31 mouse cellular contexts compared by ENCODE assay signal in the genomic region with DNA sequence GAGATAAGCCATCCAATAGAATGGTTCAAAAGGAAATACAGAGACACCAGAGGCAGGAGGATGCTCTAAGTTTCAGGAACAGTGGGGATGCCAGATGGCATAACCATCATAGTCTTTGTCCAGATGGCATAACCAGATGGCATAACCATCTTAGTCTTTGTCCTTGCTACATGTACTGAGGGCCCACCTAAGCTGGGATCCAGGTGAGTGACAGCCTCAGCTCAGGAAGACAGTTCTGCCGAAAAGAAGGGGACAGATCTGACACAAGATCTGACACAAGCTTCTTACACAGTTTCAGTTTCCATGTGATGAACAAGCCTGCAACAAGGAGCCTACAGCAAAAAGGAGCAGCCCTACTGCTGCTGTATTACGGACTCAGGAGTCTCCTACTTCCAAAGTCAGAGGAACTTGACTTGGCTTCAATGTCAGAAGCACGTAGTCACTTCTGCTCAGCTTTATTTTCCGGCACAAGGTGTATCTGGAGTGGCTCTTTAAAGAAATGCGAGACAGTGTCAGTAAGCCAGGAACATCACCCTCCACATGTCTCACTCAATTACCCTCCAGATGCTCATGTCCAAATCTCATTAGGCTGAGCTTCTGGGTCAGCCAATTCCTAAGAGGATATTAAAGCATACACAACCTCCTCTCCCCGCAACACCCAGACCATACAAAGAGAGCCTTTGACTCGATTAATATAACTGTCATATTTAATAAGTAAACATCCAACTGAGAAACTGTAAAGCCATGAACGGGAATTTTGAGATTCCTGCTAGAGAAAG. TPM values are rescaled to one million over a fixed set of nuclear protein-coding genes. Genes with fewer than 3 reads are reported as not detected.
DNase-seq lines count a peak whose midpoint lies in the region; ATAC-seq and TF ChIP-seq lines count a peak whose summit lies in the region.
"Had no signal": no experiment of that assay in that cellular context is flagged by ENCODE, and none has a peak within 500 bp of the region (broad histone marks: within the 10 kb centered on the region; RNA-seq: fewer than 3 reads in every experiment).

No protein-coding gene starts in this region.

- no peaks in the 10 kb centered on the region for H3K27me3 ChIP-seq in forebrain, embryonic 13.5 days
- no peaks in the 10 kb centered on the region for H3K27me3 ChIP-seq in forebrain, embryonic 16.5 days (replicated peaks; ENCODE audit: control insufficient read depth, insufficient read depth, low read length)
- H3K27me3 ChIP-seq in CH12.LX (replicated peaks): no peaks in the 10 kb centered on the region
- H3K27me3 ChIP-seq in intestine, postnatal 0 days (replicated peaks; ENCODE audit: control insufficient read depth, insufficient read depth, low read length): no peaks in the 10 kb centered on the region
- no peaks in the 10 kb centered on the region for H3K27me3 ChIP-seq in midbrain, embryonic 10.5 days (ENCODE audit: low read depth, poor library complexity, severe bottlenecking)
- H3K27me3 ChIP-seq: embryonic facial prominence, embryonic 12.5 days; heart, embryonic 12.5 days; hindbrain, embryonic 13.5 days; liver, embryonic 12.5 days; midbrain, embryonic 12.5 days; neural tube, embryonic 12.5 days had no signal

- TF ChIP-seq RAD21 in CH12.LX (IDR thresholded peaks at IDR 0.05; ENCODE audit: low read depth, low read length): no peak

- dilution Hi-C loops in CH12.LX (cut with MboI; ENCODE audit: extremely low pct_ligation_motif_present, extremely low pct_unique_long_range_greater_than_20kb, low sequenced_read_pairs): no loop called here

- in situ Hi-C loops in CH12.LX (cut with MboI; ENCODE audit: low pct_ligation_motif_present, low pct_unique_long_range_greater_than_20kb, low sequenced_read_pairs): no loop called here

- no peaks in the 10 kb centered on the region for H3K79me2 ChIP-seq in CH12.LX (replicated peaks; ENCODE audit: control insufficient read depth, extremely low read depth, insufficient read depth, poor library complexity, severe bottlenecking)

- TF ChIP-seq CTCF in CH12.LX (conservative IDR thresholded peaks at IDR 0.05 in 1 of 2, IDR thresholded peaks at IDR 0.05 in 1 of 2; ENCODE audit: low read depth in 2 of 2, low read length in 2 of 2): no peak
- TF ChIP-seq CTCF in intestine, postnatal 0 days (IDR thresholded peaks at IDR 0.05; ENCODE audit: low read depth): no peak

- H3K9ac ChIP-seq in forebrain, embryonic 13.5 days: no peak overlapping the region
- no peak overlapping the region for H3K9ac ChIP-seq in forebrain, embryonic 16.5 days (replicated peaks; ENCODE audit: low read depth, low read length)
- no peak overlapping the region for H3K9ac ChIP-seq in CH12.LX (ENCODE audit: insufficient read depth, low read depth)
- H3K9ac ChIP-seq in intestine, postnatal 0 days (ENCODE audit: low read depth, low read length): no peak overlapping the region
- H3K9ac ChIP-seq: embryonic facial prominence, embryonic 12.5 days; forebrain, postnatal 0 days; heart, embryonic 12.5 days; hindbrain, embryonic 13.5 days; liver, embryonic 12.5 days; liver, postnatal 0 days; midbrain, embryonic 12.5 days; neural tube, embryonic 12.5 days had no signal

- ATAC-seq in forebrain, embryonic 13.5 days: no peak
- ATAC-seq in forebrain, embryonic 16.5 days: no peak
- ATAC-seq in intestine, postnatal 0 days: no peak
- ATAC-seq: forebrain, postnatal 0 days; intestine, embryonic 16.5 days; liver, embryonic 12.5 days; liver, postnatal 0 days had no signal

- peak; percentile 5 for DNase-seq in A20 (ENCODE audit: low read depth, low spot score)
- no peak for DNase-seq in CH12.LX (ENCODE audit: extremely low read depth)
- DNase-seq in retina, adult 2 months (ENCODE audit: low read depth, low spot score): peak; percentile 93
- DNase-seq in midbrain, embryonic 10.5 days (ENCODE audit: low spot score): no peak
- DNase-seq: adrenal gland, postnatal 25 days; cerebellum, adult 8-10 months; forebrain, postnatal 0 days; gastrocnemius, postnatal 14 days; heart, postnatal 4 days; kidney, adult 9 months; kidney, postnatal 10 days; layer of hippocampus, adult 9-11 months; liver, postnatal 0 days; lung, postnatal 36 days; right cerebral cortex, postnatal 25 days; thymus, adult 18-20 months; thymus, postnatal 25 days had no signal

- H3K4me1 ChIP-seq in forebrain, embryonic 13.5 days: no peaks in the 10 kb centered on the region
- no peaks in the 10 kb centered on the region for H3K4me1 ChIP-seq in forebrain, embryonic 16.5 days (replicated peaks; ENCODE audit: control insufficient read depth, insufficient read depth, low read length)
- no peaks in the 10 kb centered on the region for H3K4me1 ChIP-seq in CH12.LX (ENCODE audit: control insufficient read depth in 1 of 2, insufficient read depth in 2 of 2)
- H3K4me1 ChIP-seq in intestine, postnatal 0 days (replicated peaks; ENCODE audit: control insufficient read depth, insufficient read depth, low read length): no peaks in the 10 kb centered on the region
- H3K4me1 ChIP-seq in midbrain, embryonic 10.5 days: no peaks in the 10 kb centered on the region
- H3K4me1 ChIP-seq: forebrain, embryonic 10.5 days; heart, embryonic 12.5 days; liver, embryonic 12.5 days; midbrain, embryonic 12.5 days; neural tube, embryonic 12.5 days had no signal

- TF ChIP-seq EP300 in CH12.LX (IDR thresholded peaks at IDR 0.05; ENCODE audit: low read length): no peak

- TF ChIP-seq POLR2A in CH12.LX (IDR thresholded peaks at IDR 0.05; ENCODE audit: low read depth, low read length): no peak

- H3K4me2 ChIP-seq in forebrain, embryonic 13.5 days: no peak overlapping the region
- H3K4me2 ChIP-seq in forebrain, embryonic 16.5 days (ENCODE audit: low read length): no peak overlapping the region
- H3K4me2 ChIP-seq in CH12.LX (ENCODE audit: insufficient read depth, low read depth, poor library complexity, severe bottlenecking): 0 out of 2 replicates have a peak overlapping the region, but pooled peaks have one; percentile 0
- no peak overlapping the region for H3K4me2 ChIP-seq in intestine, postnatal 0 days (replicated peaks; ENCODE audit: low read depth)
- H3K4me2 ChIP-seq: embryonic facial prominence, embryonic 12.5 days; heart, embryonic 12.5 days; hindbrain, embryonic 13.5 days; liver, embryonic 12.5 days; midbrain, embryonic 12.5 days; neural tube, embryonic 12.5 days had no signal

- 90% methylated on average over 8 of the region's 8 CpGs for WGBS in forebrain, embryonic 13.5 days
- 88% methylated on average over 8 of the region's 8 CpGs for WGBS in forebrain, embryonic 16.5 days
- WGBS in intestine, postnatal 0 days: 76% methylated on average over 8 of the region's 8 CpGs
- WGBS in midbrain, embryonic 10.5 days: 86% methylated on average over 8 of the region's 8 CpGs

- H3K9me3 ChIP-seq in forebrain, embryonic 13.5 days (replicated peaks): peaks cover 3% of the 10 kb centered on the region; the same call in 1 of the 2 replicates
- H3K9me3 ChIP-seq in forebrain, embryonic 16.5 days (ENCODE audit: control insufficient read depth, low read length): no peaks in the 10 kb centered on the region
- H3K9me3 ChIP-seq in CH12.LX (replicated peaks; ENCODE audit: low read length): peaks cover 2% of the 10 kb centered on the region
- no peaks in the 10 kb centered on the region for H3K9me3 ChIP-seq in intestine, postnatal 0 days (ENCODE audit: control insufficient read depth)
- H3K9me3 ChIP-seq in midbrain, embryonic 10.5 days (replicated peaks): no peaks in the 10 kb centered on the region
- H3K9me3 ChIP-seq: embryonic facial prominence, embryonic 12.5 days; G1E; heart, embryonic 12.5 days; hindbrain, embryonic 13.5 days; liver, embryonic 12.5 days; midbrain, embryonic 12.5 days; neural tube, embryonic 12.5 days had no signal

- peaks cover 34% of the 10 kb centered on the region for H3K36me3 ChIP-seq in forebrain, embryonic 13.5 days (ENCODE audit: poor library complexity, severe bottlenecking)
- H3K36me3 ChIP-seq in forebrain, embryonic 16.5 days (ENCODE audit: control insufficient read depth, insufficient read depth): no peaks in the 10 kb centered on the region
- no peaks in the 10 kb centered on the region for H3K36me3 ChIP-seq in CH12.LX (replicated peaks in 1 of 2; ENCODE audit: control insufficient read depth in 1 of 2, insufficient read depth in 1 of 2, low read length in 1 of 2)
- no peaks in the 10 kb centered on the region for H3K36me3 ChIP-seq in intestine, postnatal 0 days (ENCODE audit: control insufficient read depth, insufficient read depth)
- H3K36me3 ChIP-seq in midbrain, embryonic 10.5 days: peaks cover 81% of the 10 kb centered on the region
- H3K36me3 ChIP-seq: G1E; heart, embryonic 12.5 days; hindbrain, embryonic 13.5 days; liver, embryonic 12.5 days had no signal

- H3K27ac ChIP-seq in forebrain, embryonic 13.5 days: peak overlapping the region; percentile 44
- H3K27ac ChIP-seq in forebrain, embryonic 16.5 days (ENCODE audit: low read length): no peak overlapping the region
- no peak overlapping the region for H3K27ac ChIP-seq in CH12.LX (ENCODE audit: insufficient read depth, low read depth)
- H3K27ac ChIP-seq in intestine, postnatal 0 days (ENCODE audit: low read depth, low read length): no peak overlapping the region
- H3K27ac ChIP-seq in midbrain, embryonic 10.5 days (replicated peaks): no peak overlapping the region
- H3K27ac ChIP-seq: embryonic facial prominence, embryonic 12.5 days; forebrain, embryonic 10.5 days; hindbrain, embryonic 13.5 days; liver, embryonic 12.5 days; midbrain, embryonic 12.5 days; neural tube, embryonic 12.5 days had no signal

- no peak overlapping the region for H3K4me3 ChIP-seq in forebrain, embryonic 13.5 days
- H3K4me3 ChIP-seq in forebrain, embryonic 16.5 days (replicated peaks; ENCODE audit: low read length): no peak overlapping the region
- no peak overlapping the region for H3K4me3 ChIP-seq in CH12.LX (replicated peaks in 1 of 3; ENCODE audit: low read depth in 2 of 3, low read length in 2 of 3, poor library complexity in 1 of 3)
- no peak overlapping the region for H3K4me3 ChIP-seq in intestine, postnatal 0 days (ENCODE audit: low read depth, low read length)
- H3K4me3 ChIP-seq in midbrain, embryonic 10.5 days: no peak overlapping the region
- H3K4me3 ChIP-seq: embryonic facial prominence, embryonic 12.5 days; forebrain, embryonic 10.5 days; heart, embryonic 12.5 days; hindbrain, embryonic 13.5 days; liver, embryonic 12.5 days; midbrain, embryonic 12.5 days; myocyte; neural tube, embryonic 12.5 days had no signal

TF ChIP-seq in CH12.LX, 34 proteins besides CTCF, POLR2A, EP300 and RAD21 (continues in another document):
- TF ChIP-seq KAT2A (IDR thresholded peaks at IDR 0.05; ENCODE audit: insufficient replicate concordance, low read length) (no peak), BHLHE40 (IDR thresholded peaks at IDR 0.05; ENCODE audit: low read depth, low read length) (no peak)

RNA-seq across cellular contexts. Expression of a gene that starts 21.4 kb away (rescaled TPM):
- 66.6 and 74.5 TPM in 2 replicates for polyA plus RNA-seq in forebrain, embryonic 13.5 days (2015; fragmentation: Nextera tagmentation; extraction: Ambion mirVana)
- polyA plus RNA-seq in forebrain, embryonic 16.5 days (2015; fragmentation: Nextera tagmentation; extraction: Ambion mirVana): 34.5 and 39.0 TPM in 2 replicates
- total RNA-seq in CH12.LX (2012; rRNA removed) (0.08 and 0.13 TPM in 2 replicates), CH12.LX (2014; rRNA removed) (0.21 and 0.58 TPM in 2 replicates)
- 0.39 TPM in 1 of 2 replicates, not detected in the other for polyA plus RNA-seq in CH12.LX (2012; ENCODE audit: insufficient read length, low read depth)
- polyA plus RNA-seq in intestine, postnatal 0 days (2015; fragmentation: Nextera tagmentation; extraction: Ambion mirVana): 14.0 and 14.5 TPM in 2 replicates
- polyA plus RNA-seq in midbrain, embryonic 10.5 days (2016; fragmentation: Nextera tagmentation; extraction: Ambion mirVana): 173 and 180 TPM in 2 replicates
- polyA plus RNA-seq: C2C12, G1E, myocyte had no signal

Comparison
In these comparisons a context has a peak if more than half of its experiments do, and no peak if none do; other contexts are left out.
1. DNase-seq: peak in A20 (single experiment) and retina, adult 2 months (single experiment); none in CH12.LX (single experiment) and midbrain, embryonic 10.5 days (single experiment).
2. RNA of a gene that starts 21.4 kb away (polyA plus RNA-seq): 173 to 180 TPM in midbrain, embryonic 10.5 days, 66.6 to 74.5 TPM in forebrain, embryonic 13.5 days, 34.5 to 39.0 TPM in forebrain, embryonic 16.5 days and 14.0 to 14.5 TPM in intestine, postnatal 0 days; 0.39 TPM in CH12.LX; every median in the first group is over 10 times any median in the second.